Mouse (Mus musculus): ENCODE measurements around the gene Spint1.

Spint1 gene

DNA sequence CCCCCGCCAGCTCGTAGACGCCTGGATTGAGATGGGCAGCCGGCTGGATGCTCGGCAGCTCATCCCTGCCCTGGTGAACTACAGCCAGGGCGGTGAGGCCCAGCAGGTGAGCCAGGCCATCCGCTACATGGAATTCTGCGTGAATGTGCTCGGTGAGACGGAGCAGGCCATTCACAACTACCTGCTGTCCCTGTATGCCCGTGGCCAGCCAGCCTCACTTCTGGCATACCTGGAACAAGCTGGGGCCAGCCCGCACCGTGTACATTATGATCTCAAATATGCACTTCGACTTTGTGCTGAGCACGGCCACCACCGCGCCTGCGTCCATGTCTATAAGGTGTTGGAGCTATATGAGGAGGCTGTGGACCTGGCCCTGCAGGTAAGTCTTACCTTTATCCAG, 57.2 kb downstream of the Spint1 start:
- DNase-seq, result no peak

DNA sequence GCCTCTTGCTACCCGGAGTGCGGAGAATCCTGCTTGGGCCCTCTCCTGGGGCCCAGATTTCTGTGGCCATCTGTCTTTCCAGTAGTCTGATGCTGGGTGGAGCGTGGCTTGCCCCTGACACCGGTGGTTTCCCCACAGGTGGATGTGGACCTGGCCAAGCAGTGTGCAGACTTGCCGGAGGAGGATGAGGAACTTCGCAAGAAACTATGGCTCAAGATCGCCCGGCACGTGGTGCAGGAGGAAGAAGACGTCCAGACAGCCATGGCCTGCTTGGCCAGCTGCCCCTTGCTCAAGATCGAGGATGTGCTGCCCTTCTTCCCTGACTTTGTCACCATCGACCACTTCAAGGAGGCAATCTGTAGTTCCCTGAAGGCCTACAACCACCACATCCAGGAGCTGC, 59.6 kb downstream of the Spint1 start:
- no peak for DNase-seq

DNA sequence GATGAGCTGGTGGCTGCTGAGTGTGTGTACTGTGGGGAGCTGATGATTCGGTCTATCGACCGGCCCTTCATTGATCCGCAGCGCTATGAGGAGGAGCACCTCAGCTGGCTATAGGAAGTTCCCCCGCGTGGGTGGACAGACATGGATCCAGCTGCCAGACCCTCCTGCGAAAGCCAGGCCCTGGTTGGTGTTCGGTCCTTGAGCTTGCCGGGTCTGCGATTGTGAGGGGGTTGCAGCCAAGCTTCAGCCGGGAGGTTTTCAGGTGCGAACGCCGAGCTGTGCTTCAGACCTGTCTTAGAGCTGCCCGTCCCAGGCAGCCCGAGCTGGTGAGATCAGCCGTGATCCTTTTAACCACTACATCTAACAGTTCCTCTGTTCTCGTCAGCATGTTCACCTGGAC, 60.3 kb downstream of the Spint1 start:
- DNase-seq, result no peak

- DNase-seq, result peak; percentile 79
Observed at GRCm38 (mm10) chr2:119298330-119298729, 61.2 kb downstream of the Spint1 start.

DNA sequence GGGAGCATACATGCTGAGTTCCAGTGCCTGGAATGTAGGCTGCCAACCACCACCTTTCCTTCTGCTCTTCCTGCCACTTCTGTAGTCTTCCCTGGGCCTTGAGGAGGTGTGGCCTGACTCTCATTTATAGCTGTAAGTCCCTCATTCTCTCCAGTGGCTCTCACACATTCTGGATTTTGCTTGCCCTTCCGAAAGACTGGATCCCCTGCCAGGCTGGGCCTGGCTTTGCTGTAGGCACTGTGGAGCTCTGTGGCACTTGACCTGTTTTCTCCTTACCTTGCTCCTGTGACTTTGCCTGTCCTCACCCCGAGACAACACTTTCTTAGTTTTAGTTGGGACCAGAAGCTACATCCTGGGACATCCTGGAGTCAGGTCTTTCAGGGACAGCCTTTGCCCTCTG, 61.7 kb downstream of the Spint1 start:
- DNase-seq, result no peak
